Mouse (Mus musculus): ENCODE results near the gene Aktip.

Aktip gene

GRCm38 (mm10) chr8:91126786-91127185, 73.0 kb downstream of the Aktip start:
- DNase-seq (ENCODE audit: low read depth), result no peak

GRCm38 (mm10) chr8:91124315-91124714, 75.5 kb downstream of the Aktip start:
- DNase-seq (ENCODE audit: low read depth), result no peak

GRCm38 (mm10) chr8:91118131-91118530, 81.6 kb downstream of the Aktip start:
- no peak for DNase-seq (ENCODE audit: low read depth)

GRCm38 (mm10) chr8:91117537-91117936, 82.2 kb downstream of the Aktip start:
- DNase-seq (ENCODE audit: low read depth), result no peak

- no peak for DNase-seq (ENCODE audit: low read depth)
Measured at GRCm38 (mm10) chr8:91114910-91115309, 84.9 kb downstream of the Aktip start.

- DNase-seq (ENCODE audit: low read depth), result no peak
Measured at GRCm38 (mm10) chr8:91114428-91114827, 85.3 kb downstream of the Aktip start.

GRCm38 (mm10) chr8:91111868-91112477, 87.8 kb downstream of the Aktip start:
- no peak for DNase-seq (ENCODE audit: low read depth)

- DNase-seq (ENCODE audit: low read depth), result no peak
Measured at GRCm38 (mm10) chr8:91106271-91106670, 93.5 kb downstream of the Aktip start.

- no peak for DNase-seq (ENCODE audit: low read depth)
Measured at GRCm38 (mm10) chr8:91098106-91098505, 101.7 kb downstream of the Aktip start.

- DNase-seq (ENCODE audit: low read depth), result no peak
Measured at GRCm38 (mm10) chr8:91094135-91094534, 105.6 kb downstream of the Aktip start.

- no peak for DNase-seq (ENCODE audit: low read depth)
Measured at GRCm38 (mm10) chr8:91089601-91090000, 110.2 kb downstream of the Aktip start.

- no peak for DNase-seq (ENCODE audit: low read depth)
Measured at GRCm38 (mm10) chr8:91088452-91088851, 111.3 kb downstream of the Aktip start.

GRCm38 (mm10) chr8:91082428-91082827, 117.3 kb downstream of the Aktip start:
- no peak for DNase-seq (ENCODE audit: low read depth)

- no peak for DNase-seq (ENCODE audit: low read depth)
Measured at GRCm38 (mm10) chr8:91081911-91082310, 117.9 kb downstream of the Aktip start.

GRCm38 (mm10) chr8:91079678-91080077, 120.1 kb downstream of the Aktip start:
- DNase-seq (ENCODE audit: low read depth), result no peak

- DNase-seq (ENCODE audit: low read depth), result no peak
Measured at GRCm38 (mm10) chr8:91077077-91077867, 122.5 kb downstream of the Aktip start.

- peak; percentile 85 for DNase-seq (ENCODE audit: low read depth)
Measured at GRCm38 (mm10) chr8:91070275-91070859, 129.4 kb downstream of the Aktip start.

GRCm38 (mm10) chr8:91069834-91070233, 129.9 kb downstream of the Aktip start, which contains the start of gene Rbl2:
TSS of gene Rbl2 (plus strand) at chr8:91070057.
- DNase-seq (ENCODE audit: low read depth), result peak; percentile 88

GRCm38 (mm10) chr8:91069407-91069806, 130.4 kb downstream of the Aktip start:
- no peak for DNase-seq (ENCODE audit: low read depth)

GRCm38 (mm10) chr8:91065179-91065578, 134.6 kb downstream of the Aktip start:
- DNase-seq (ENCODE audit: low read depth), result peak; percentile 64
